Comparison of ENCODE assay signal across 10 mouse cellular contexts in genomic region chr8:72189417-72190214, GRCm38 (mm10). TPM values are rescaled to one million over a fixed set of nuclear protein-coding genes. Genes with fewer than 3 reads are reported as not detected.
DNase-seq lines count a peak whose midpoint lies in the region; ATAC-seq and TF ChIP-seq lines count a peak whose summit lies in the region.
"Had no signal": no experiment of that assay in that cellular context is flagged by ENCODE, and none has a peak within 500 bp of the region (broad histone marks: within the 10 kb centered on the region; RNA-seq: fewer than 3 reads in every experiment).

Gene Hsh2d (plus strand): TSS chr8:72189638.

- DNase-seq in heart, adult 2 months = peak in 1 of 2 experiments; percentile 51
- no peak for DNase-seq in heart, postnatal 10 days
- peak; percentile 78 for DNase-seq in thymus, postnatal 0 days (ENCODE audit: low spot score)
- DNase-seq in kidney, adult 9 months = no peak
- DNase-seq in left cerebral cortex, adult 18-20 months (ENCODE audit: low spot score in 2 of 2) = no peak

- H3K27me3 ChIP-seq in heart, adult 2 months (ENCODE audit: control insufficient read depth, insufficient read depth, low read length) = no peaks in the 10 kb centered on the region
- no peaks in the 10 kb centered on the region for H3K27me3 ChIP-seq in forebrain, embryonic 16.5 days (replicated peaks; ENCODE audit: control insufficient read depth, insufficient read depth, low read length)

- H3K79me2 ChIP-seq in heart, adult 2 months (replicated peaks; ENCODE audit: control insufficient read depth, insufficient read depth, low read length) = no peaks in the 10 kb centered on the region

- TF ChIP-seq EP300 in heart, adult 2 months (IDR thresholded peaks at IDR 0.05; ENCODE audit: insufficient read depth, low read depth, low read length) = no peak

- H3K27ac ChIP-seq in heart, adult 2 months = no peak within 1 kb of the TSS
- H3K27ac ChIP-seq in forebrain, embryonic 16.5 days (ENCODE audit: low read length) = no peak within 1 kb of the TSS
- H3K27ac ChIP-seq: heart, embryonic 10.5 days; macrophage had no signal

- no peak within 1 kb of the TSS for H3K4me2 ChIP-seq in forebrain, embryonic 16.5 days (ENCODE audit: low read length)

- H3K36me3 ChIP-seq in heart, adult 2 months (ENCODE audit: control insufficient read depth, insufficient read depth, low read length) = no peaks in the 10 kb centered on the region
- H3K36me3 ChIP-seq in forebrain, embryonic 16.5 days (ENCODE audit: control insufficient read depth, insufficient read depth) = no peaks in the 10 kb centered on the region
- H3K36me3 ChIP-seq: heart, embryonic 10.5 days had no signal

- TF ChIP-seq POLR2A in heart, adult 2 months (IDR thresholded peaks at IDR 0.05; ENCODE audit: insufficient read depth, low read depth, low read length) = no peak

- 0 out of 2 replicates have a peak, but pooled peaks have one; percentile 14 for TF ChIP-seq CTCF in heart, adult 2 months (IDR thresholded peaks at IDR 0.05)

- intact Hi-C loops in heart, adult 2 months (cut with DNase I) = no loop called here
- intact Hi-C loops in heart, postnatal 10 days (cut with DNase I) = no loop called here

- no peak within 1 kb of the TSS for H3K9ac ChIP-seq in heart, adult 2 months (ENCODE audit: low read depth, low read length)
- H3K9ac ChIP-seq in forebrain, embryonic 16.5 days (replicated peaks; ENCODE audit: low read depth, low read length) = no peak within 1 kb of the TSS

- no peak within 1 kb of the TSS for H3K4me3 ChIP-seq in heart, adult 2 months
- no peak within 1 kb of the TSS for H3K4me3 ChIP-seq in forebrain, embryonic 16.5 days (replicated peaks; ENCODE audit: low read length)
- H3K4me3 ChIP-seq: heart, embryonic 10.5 days had no signal

- 55% methylated on average over 12 of the region's 12 CpGs for WGBS in heart, adult 2 months
- WGBS in forebrain, embryonic 16.5 days = 66% methylated on average over 12 of the region's 12 CpGs

- ATAC-seq in inflammation-experienced regulatory T-cells, adult 6 months = peak; percentile 98
- peak; percentile 96 for ATAC-seq in megakaryocyte, adult 5-6 weeks (ENCODE audit: poor library complexity, severe bottlenecking)
- ATAC-seq in forebrain, embryonic 16.5 days = no peak

- H3K4me1 ChIP-seq in heart, adult 2 months (ENCODE audit: control insufficient read depth, insufficient read depth, low read length) = no peaks in the 10 kb centered on the region
- H3K4me1 ChIP-seq in forebrain, embryonic 16.5 days (replicated peaks; ENCODE audit: control insufficient read depth, insufficient read depth, low read length) = no peaks in the 10 kb centered on the region
- H3K4me1 ChIP-seq: heart, embryonic 10.5 days had no signal

- no peaks in the 10 kb centered on the region for H3K9me3 ChIP-seq in forebrain, embryonic 16.5 days (ENCODE audit: control insufficient read depth, low read length)
- H3K9me3 ChIP-seq: heart, embryonic 10.5 days had no signal

RNA-seq across cellular contexts. Expression of gene Hsh2d, which starts in this region (rescaled TPM):
- total RNA-seq in heart, adult 2 months (2021) = not detected
- polyA plus RNA-seq in heart, adult 2 months (2012; rRNA removed) = 0.18 and 0.55 TPM in 2 replicates
- total RNA-seq in heart, postnatal 10 days (2021) = not detected
- polyA plus RNA-seq in inflammation-experienced regulatory T-cells, adult 6 months (2017; shearing (Covaris generic)) = 10 to 100 TPM; 23.8 to 30.8 (median 24.6) TPM
- 8.3 and 12.3 TPM in 2 replicates for total RNA-seq in megakaryocyte, adult 5-6 weeks (2015)
- total RNA-seq in megakaryocyte, adult 5-6 weeks (2017) = 6.7 and 6.9 TPM in 2 replicates
- polyA plus RNA-seq in thymus, postnatal 0 days (2015; fragmentation: Nextera tagmentation; extraction: Ambion mirVana) = 4.9 and 5.6 TPM in 2 replicates
- total RNA-seq in left cerebral cortex, adult 18-20 months (2021) = not detected
- polyA plus RNA-seq in forebrain, embryonic 16.5 days (2015; fragmentation: Nextera tagmentation; extraction: Ambion mirVana) = not detected in 2 replicates

Comparison
In these comparisons a context has a peak if more than half of its experiments do, and no peak if none do; other contexts are left out.
1. RNA of gene Hsh2d (total RNA-seq): 6.7 to 12.3 TPM in megakaryocyte, adult 5-6 weeks; not detected in heart, postnatal 10 days, not detected in left cerebral cortex, adult 18-20 months and not detected in heart, adult 2 months; every median in the first group is over 4 times any median in the second.